Mouse (Mus musculus): ENCODE measurements around the gene Epb41l3. TPM values are rescaled to one million over a fixed set of nuclear protein-coding genes. Genes with fewer than 3 reads are reported as not detected.

Gene Epb41l3
- polyA plus RNA-seq, 1 experiment from 2014 or later: 97.6 TPM

GRCm38 (mm10) chr17:69229451-69229850 is 154.0 kb downstream of the Epb41l3 start:
- H3K36me3 ChIP-seq (ENCODE audit: control insufficient read depth, insufficient read depth, low read length): no peaks in the 10 kb centered on the region
- ATAC-seq (ENCODE audit: insufficient read depth, low FRiP score, low TSS enrichment): no peak
- 88% methylated on average over 5 of the region's 5 CpGs for WGBS

DNA sequence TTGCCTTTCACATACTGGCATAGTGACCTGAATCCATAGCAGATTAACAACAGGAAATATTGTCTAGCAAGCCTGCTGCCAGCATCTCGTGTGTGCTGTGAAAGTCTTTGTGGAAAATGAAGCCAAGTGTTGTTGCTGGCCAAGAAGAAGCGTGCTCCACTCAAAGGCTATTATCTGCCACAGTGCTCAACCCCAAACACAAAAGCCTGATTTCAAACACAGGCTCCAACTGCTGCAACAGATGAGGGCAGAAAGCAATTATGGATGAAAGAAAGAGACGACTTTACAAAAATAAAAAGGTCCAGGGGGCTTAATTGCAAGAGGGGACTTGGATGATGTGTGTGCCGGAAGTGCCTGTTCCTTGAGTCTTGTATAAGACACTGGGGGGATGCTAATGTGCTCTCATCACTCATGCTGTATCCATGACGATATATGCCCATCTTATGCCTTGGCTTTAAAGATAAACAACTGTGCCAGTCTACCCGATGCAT is 154.7 kb downstream of the Epb41l3 start:
- Histone ChIP-seq H3K4me1 (ENCODE audit: control insufficient read depth, insufficient read depth, low read length) (no peaks in the 10 kb centered on the region), H3K27ac (ENCODE audit: low read depth, low read length) (no peak overlapping the region), H3K9me3 (ENCODE audit: control insufficient read depth, low read length) (no peaks in the 10 kb centered on the region), H3K27me3 (ENCODE audit: control insufficient read depth, insufficient read depth, low read length) (no peaks in the 10 kb centered on the region), H3K36me3 (ENCODE audit: control insufficient read depth, insufficient read depth, low read length) (no peaks in the 10 kb centered on the region), H3K9ac (ENCODE audit: low read length) (no peak overlapping the region), H3K4me2 (ENCODE audit: low read depth) (no peak overlapping the region), H3K4me3 (ENCODE audit: low read depth, low read length) (no peak overlapping the region)
- no peak for ATAC-seq (ENCODE audit: insufficient read depth, low FRiP score, low TSS enrichment)
- no peak for DNase-seq (ENCODE audit: low spot score)
- 51% methylated on average over 6 of the region's 6 CpGs for WGBS

More at GRCm38 (mm10) chr17:69229451-69229850, 154.0 kb downstream of the Epb41l3 start:
- H3K27me3 ChIP-seq (ENCODE audit: control insufficient read depth, insufficient read depth, low read length): no peaks in the 10 kb centered on the region
- no peak overlapping the region for H3K4me2 ChIP-seq (ENCODE audit: low read depth)
- no peaks in the 10 kb centered on the region for H3K4me1 ChIP-seq (ENCODE audit: control insufficient read depth, insufficient read depth, low read length)
- H3K4me3 ChIP-seq (ENCODE audit: low read depth, low read length): no peak overlapping the region
- no peaks in the 10 kb centered on the region for H3K9me3 ChIP-seq (ENCODE audit: control insufficient read depth, low read length)
- no peak overlapping the region for H3K27ac ChIP-seq (ENCODE audit: low read depth, low read length)
- no peak for DNase-seq (ENCODE audit: low spot score)
- no peak overlapping the region for H3K9ac ChIP-seq (ENCODE audit: low read length)

GRCm38 (mm10) chr17:69231360-69231759 is 155.9 kb downstream of the Epb41l3 start:
- H3K4me1 ChIP-seq (ENCODE audit: control insufficient read depth, insufficient read depth, low read length): no peaks in the 10 kb centered on the region
- H3K36me3 ChIP-seq (ENCODE audit: control insufficient read depth, insufficient read depth, low read length): no peaks in the 10 kb centered on the region
- ATAC-seq (ENCODE audit: insufficient read depth, low FRiP score, low TSS enrichment) (no peak), DNase-seq (ENCODE audit: low spot score) (peak; percentile 23)
- H3K27me3 ChIP-seq (ENCODE audit: control insufficient read depth, insufficient read depth, low read length): no peaks in the 10 kb centered on the region
- no peak overlapping the region for H3K27ac ChIP-seq (ENCODE audit: low read depth, low read length)
- 66% methylated on average over 5 of the region's 5 CpGs for WGBS
- no peak overlapping the region for H3K4me3 ChIP-seq (ENCODE audit: low read depth, low read length)
- no peaks in the 10 kb centered on the region for H3K9me3 ChIP-seq (ENCODE audit: control insufficient read depth, low read length)
- H3K4me2 ChIP-seq (ENCODE audit: low read depth): no peak overlapping the region
- no peak overlapping the region for H3K9ac ChIP-seq (ENCODE audit: low read length)

DNA sequence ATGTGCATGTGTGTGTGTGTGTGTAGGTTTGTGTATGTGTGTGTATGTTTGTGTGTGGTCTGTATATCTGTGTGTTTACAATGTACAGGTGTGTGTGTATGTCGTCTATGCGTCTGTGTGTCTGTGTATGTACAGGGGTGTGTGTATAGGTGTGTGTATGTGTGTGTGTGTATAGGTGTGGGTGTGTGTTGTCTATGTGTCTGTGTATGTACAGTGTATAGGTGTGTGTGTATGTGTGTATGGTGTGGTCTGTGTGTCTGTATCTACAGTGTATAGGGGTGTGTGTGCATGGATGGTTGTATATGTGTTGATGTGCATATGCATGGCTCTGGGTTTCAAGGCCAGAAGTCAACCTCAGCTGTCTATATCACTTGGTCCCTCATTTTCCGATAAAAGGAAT is 161.7 kb downstream of the Epb41l3 start:
- Histone ChIP-seq H3K4me3 (ENCODE audit: low read depth, low read length) (no peak overlapping the region), H3K4me2 (ENCODE audit: low read depth) (no peak overlapping the region), H3K27me3 (ENCODE audit: control insufficient read depth, insufficient read depth, low read length) (no peaks in the 10 kb centered on the region), H3K9ac (ENCODE audit: low read length) (no peak overlapping the region), H3K36me3 (ENCODE audit: control insufficient read depth, insufficient read depth, low read length) (no peaks in the 10 kb centered on the region), H3K27ac (ENCODE audit: low read depth, low read length) (no peak overlapping the region), H3K4me1 (ENCODE audit: control insufficient read depth, insufficient read depth, low read length) (no peaks in the 10 kb centered on the region), H3K9me3 (ENCODE audit: control insufficient read depth, low read length) (no peaks in the 10 kb centered on the region)
- ATAC-seq (ENCODE audit: insufficient read depth, low FRiP score, low TSS enrichment): no peak
- 91% methylated on average over 3 of the region's 3 CpGs for WGBS
- DNase-seq (ENCODE audit: low spot score): no peak

- Histone ChIP-seq H3K4me3 (ENCODE audit: low read depth, low read length) (no peak overlapping the region), H3K27me3 (ENCODE audit: control insufficient read depth, insufficient read depth, low read length) (no peaks in the 10 kb centered on the region), H3K4me2 (ENCODE audit: low read depth) (no peak overlapping the region), H3K27ac (ENCODE audit: low read depth, low read length) (no peak overlapping the region), H3K9ac (ENCODE audit: low read length) (no peak overlapping the region), H3K36me3 (ENCODE audit: control insufficient read depth, insufficient read depth, low read length) (no peaks in the 10 kb centered on the region), H3K9me3 (ENCODE audit: control insufficient read depth, low read length) (no peaks in the 10 kb centered on the region), H3K4me1 (ENCODE audit: control insufficient read depth, insufficient read depth, low read length) (no peaks in the 10 kb centered on the region)
- WGBS: 91% methylated on average over 4 of the region's 4 CpGs
- DNase-seq (ENCODE audit: low spot score) (no peak), ATAC-seq (ENCODE audit: insufficient read depth, low FRiP score, low TSS enrichment) (no peak)
Observed at GRCm38 (mm10) chr17:69238810-69239373, 163.4 kb downstream of the Epb41l3 start.

- 76% methylated on average over 6 of the region's 6 CpGs for WGBS
- DNase-seq (ENCODE audit: low spot score): no peak
- no peaks in the 10 kb centered on the region for H3K9me3 ChIP-seq (ENCODE audit: control insufficient read depth, low read length)
Observed at GRCm38 (mm10) chr17:69239423-69239822, 163.9 kb downstream of the Epb41l3 start.

GRCm38 (mm10) chr17:69255834-69256233 is 180.4 kb downstream of the Epb41l3 start:
- Histone ChIP-seq H3K27ac (ENCODE audit: low read depth, low read length) (no peak overlapping the region), H3K27me3 (ENCODE audit: control insufficient read depth, insufficient read depth, low read length) (no peaks in the 10 kb centered on the region)
- 66% methylated on average over 9 of the region's 9 CpGs for WGBS

More at GRCm38 (mm10) chr17:69239423-69239822, 163.9 kb downstream of the Epb41l3 start:
- Histone ChIP-seq H3K4me1 (ENCODE audit: control insufficient read depth, insufficient read depth, low read length) (no peaks in the 10 kb centered on the region), H3K27ac (ENCODE audit: low read depth, low read length) (no peak overlapping the region), H3K9ac (ENCODE audit: low read length) (no peak overlapping the region), H3K4me3 (ENCODE audit: low read depth, low read length) (no peak overlapping the region), H3K27me3 (ENCODE audit: control insufficient read depth, insufficient read depth, low read length) (no peaks in the 10 kb centered on the region), H3K36me3 (ENCODE audit: control insufficient read depth, insufficient read depth, low read length) (no peaks in the 10 kb centered on the region), H3K4me2 (ENCODE audit: low read depth) (no peak overlapping the region)
- ATAC-seq (ENCODE audit: insufficient read depth, low FRiP score, low TSS enrichment): no peak

DNA sequence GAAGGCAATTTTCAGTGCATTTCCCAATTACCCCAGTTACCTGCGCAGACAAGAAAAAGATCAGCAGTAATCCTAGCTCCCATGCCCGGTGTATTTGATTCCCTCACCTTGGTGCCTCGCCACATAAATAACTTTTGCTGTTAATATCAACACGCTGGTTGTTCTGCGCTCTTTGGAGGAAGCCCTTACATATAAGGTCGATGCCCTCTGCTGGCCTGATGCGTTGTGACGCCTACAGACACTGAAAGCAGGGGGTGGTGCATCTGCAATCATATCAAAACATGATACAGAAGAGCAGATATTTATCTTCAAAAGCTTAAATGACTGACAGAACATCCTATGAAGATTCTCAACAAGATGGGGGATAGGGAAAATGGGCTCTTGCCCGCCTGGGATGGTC is 181.0 kb downstream of the Epb41l3 start:
- H3K27ac ChIP-seq (ENCODE audit: low read depth, low read length): no peak overlapping the region
- H3K27me3 ChIP-seq (ENCODE audit: control insufficient read depth, insufficient read depth, low read length): no peaks in the 10 kb centered on the region
- no peak overlapping the region for H3K9ac ChIP-seq (ENCODE audit: low read length)
- no peak overlapping the region for H3K4me2 ChIP-seq (ENCODE audit: low read depth)
- WGBS: 56% methylated on average over 9 of the region's 9 CpGs
- no peaks in the 10 kb centered on the region for H3K4me1 ChIP-seq (ENCODE audit: control insufficient read depth, insufficient read depth, low read length)
- no peaks in the 10 kb centered on the region for H3K36me3 ChIP-seq (ENCODE audit: control insufficient read depth, insufficient read depth, low read length)
- no peaks in the 10 kb centered on the region for H3K9me3 ChIP-seq (ENCODE audit: control insufficient read depth, low read length)
- DNase-seq (ENCODE audit: low spot score) (peak; percentile 43), ATAC-seq (ENCODE audit: insufficient read depth, low FRiP score, low TSS enrichment) (no peak)
- no peak overlapping the region for H3K4me3 ChIP-seq (ENCODE audit: low read depth, low read length)

More at GRCm38 (mm10) chr17:69255834-69256233, 180.4 kb downstream of the Epb41l3 start:
- Histone ChIP-seq H3K9ac (ENCODE audit: low read length) (no peak overlapping the region), H3K4me2 (ENCODE audit: low read depth) (no peak overlapping the region), H3K9me3 (ENCODE audit: control insufficient read depth, low read length) (no peaks in the 10 kb centered on the region), H3K4me1 (ENCODE audit: control insufficient read depth, insufficient read depth, low read length) (no peaks in the 10 kb centered on the region), H3K36me3 (ENCODE audit: control insufficient read depth, insufficient read depth, low read length) (no peaks in the 10 kb centered on the region), H3K4me3 (ENCODE audit: low read depth, low read length) (no peak overlapping the region)
- ATAC-seq (ENCODE audit: insufficient read depth, low FRiP score, low TSS enrichment) (no peak), DNase-seq (ENCODE audit: low spot score) (no peak)

- Histone ChIP-seq H3K9ac (ENCODE audit: low read length) (no peak overlapping the region), H3K27ac (ENCODE audit: low read depth, low read length) (no peak overlapping the region)
- 68% methylated on average over 15 of the region's 15 CpGs for WGBS
Observed at GRCm38 (mm10) chr17:69263810-69264565, 188.5 kb downstream of the Epb41l3 start.

More at GRCm38 (mm10) chr17:69263810-69264565, 188.5 kb downstream of the Epb41l3 start:
- no peaks in the 10 kb centered on the region for H3K9me3 ChIP-seq (ENCODE audit: control insufficient read depth, low read length)
- no peaks in the 10 kb centered on the region for H3K36me3 ChIP-seq (ENCODE audit: control insufficient read depth, insufficient read depth, low read length)
- no peak overlapping the region for H3K4me3 ChIP-seq (ENCODE audit: low read depth, low read length)
- H3K4me2 ChIP-seq (ENCODE audit: low read depth): no peak overlapping the region
- no peaks in the 10 kb centered on the region for H3K27me3 ChIP-seq (ENCODE audit: control insufficient read depth, insufficient read depth, low read length)
- peaks cover 3% of the 10 kb centered on the region; the same call in 1 of the 2 replicates for H3K4me1 ChIP-seq (ENCODE audit: control insufficient read depth, insufficient read depth, low read length)
- ATAC-seq (ENCODE audit: insufficient read depth, low FRiP score, low TSS enrichment) (no peak), DNase-seq (ENCODE audit: low spot score) (no peak)
